Mouse (Mus musculus): ENCODE results near the gene Akap8. TPM values are rescaled to one million over a fixed set of nuclear protein-coding genes. Genes with fewer than 3 reads are reported as not detected.

Akap8 gene
- total RNA-seq, 2 experiments from 2014 or later = 33.2 to 40.2 TPM

GRCm38 (mm10) chr17:32307963-32308362 is 13.1 kb downstream of the Akap8 start:
- no peak for TF ChIP-seq CTCF (IDR thresholded peaks at IDR 0.05)
- intact Hi-C loops (cut with DNase I) = no loop called here
- DNase-seq = no peak
- H3K27ac ChIP-seq = no peak overlapping the region
- H3K4me3 ChIP-seq = no peak overlapping the region

- H3K4me3 ChIP-seq = no peak overlapping the region
- TF ChIP-seq CTCF (IDR thresholded peaks at IDR 0.05) = no peak
- H3K27ac ChIP-seq = no peak overlapping the region
- DNase-seq = no peak
- intact Hi-C loops (cut with DNase I) = no loop called here
Measured at GRCm38 (mm10) chr17:32298125-32298524, 22.9 kb downstream of the Akap8 start.

- intact Hi-C loops (cut with DNase I) = no loop called here
- Histone ChIP-seq H3K27ac (no peak overlapping the region), H3K4me3 (no peak overlapping the region)
- DNase-seq = no peak
- TF ChIP-seq CTCF (IDR thresholded peaks at IDR 0.05) = no peak
Measured at GRCm38 (mm10) chr17:32295901-32296300, 25.1 kb downstream of the Akap8 start.

- no peak for TF ChIP-seq CTCF (IDR thresholded peaks at IDR 0.05)
- no peak overlapping the region for H3K27ac ChIP-seq
- intact Hi-C loops (cut with DNase I) = no loop called here
- no peak overlapping the region for H3K4me3 ChIP-seq
- DNase-seq = no peak
Measured at GRCm38 (mm10) chr17:32295160-32295559, 25.9 kb downstream of the Akap8 start.

- no peak for DNase-seq
- Histone ChIP-seq H3K27ac (peak overlapping the region; percentile 97), H3K4me3 (peak overlapping the region; percentile 80)
- TF ChIP-seq CTCF (IDR thresholded peaks at IDR 0.05) = no peak
- intact Hi-C loops (cut with DNase I) = no loop called here
Measured at GRCm38 (mm10) chr17:32285138-32285670, 35.8 kb downstream of the Akap8 start.

GRCm38 (mm10) chr17:32284262-32285137 is 36.5 kb downstream of the Akap8 start, which contains the start of gene Brd4:
Brd4 (minus strand) TSS chr17:32284722.
- TF ChIP-seq CTCF (IDR thresholded peaks at IDR 0.05) = no peak

GRCm38 (mm10) chr17:32283771-32284221 is 37.2 kb downstream of the Akap8 start:
- peak overlapping the region; percentile 80 for H3K4me3 ChIP-seq
- peak; percentile 72 for DNase-seq

More at GRCm38 (mm10) chr17:32284262-32285137, 36.5 kb downstream of the Akap8 start, which contains the start of gene Brd4:
- peak; percentile 95 for DNase-seq
- intact Hi-C loops (cut with DNase I) = loop anchor here (5.0 kb wide), 2 partner anchors 37 to 38 kb away; partner anchors contain the start of gene Akap8
- H3K4me3 ChIP-seq = peak within 1 kb of the TSS; percentile 80
- peak within 1 kb of the TSS; percentile 97 for H3K27ac ChIP-seq

GRCm38 (mm10) chr17:32283341-32283740 is 37.7 kb downstream of the Akap8 start:
- H3K4me3 ChIP-seq = peak overlapping the region; percentile 80
- peak overlapping the region; percentile 97 for H3K27ac ChIP-seq
- no peak for TF ChIP-seq CTCF (IDR thresholded peaks at IDR 0.05)
- DNase-seq = peak; percentile 37
- intact Hi-C loops (cut with DNase I) = loop anchor here (5.0 kb wide), 2 partner anchors 36 to 39 kb away; partner anchors contain the start of gene Akap8

More at GRCm38 (mm10) chr17:32283771-32284221, 37.2 kb downstream of the Akap8 start:
- peak overlapping the region; percentile 97 for H3K27ac ChIP-seq
- intact Hi-C loops (cut with DNase I) = loop anchor here (5.0 kb wide), 2 partner anchors 36 to 39 kb away; partner anchors contain the start of gene Akap8
- TF ChIP-seq CTCF (IDR thresholded peaks at IDR 0.05) = no peak

- no peak for DNase-seq
- intact Hi-C loops (cut with DNase I) = loop anchor here (5.0 kb wide), 2 partner anchors 34 to 41 kb away; partner anchors contain the start of gene Akap8
- Histone ChIP-seq H3K27ac (no peak overlapping the region), H3K4me3 (peak overlapping the region; percentile 80)
- TF ChIP-seq CTCF (IDR thresholded peaks at IDR 0.05) = no peak
Measured at GRCm38 (mm10) chr17:32281611-32282310, 39.3 kb downstream of the Akap8 start.

- DNase-seq = no peak
- no peak overlapping the region for H3K27ac ChIP-seq
- H3K4me3 ChIP-seq = no peak overlapping the region
- intact Hi-C loops (cut with DNase I) = loop anchor here (5.0 kb wide), 2 partner anchors 34 to 41 kb away; partner anchors contain the start of gene Akap8
- no peak for TF ChIP-seq CTCF (IDR thresholded peaks at IDR 0.05)
Measured at GRCm38 (mm10) chr17:32281126-32281525, 39.9 kb downstream of the Akap8 start.

GRCm38 (mm10) chr17:32280575-32280974 is 40.5 kb downstream of the Akap8 start:
- H3K27ac ChIP-seq = no peak overlapping the region
- no peak for TF ChIP-seq CTCF (IDR thresholded peaks at IDR 0.05)
- intact Hi-C loops (cut with DNase I) = loop anchor here (5.0 kb wide), 2 partner anchors 33 to 42 kb away; partner anchors contain the start of gene Akap8
- H3K4me3 ChIP-seq = no peak overlapping the region
- no peak for DNase-seq

- H3K27ac ChIP-seq = no peak overlapping the region
- TF ChIP-seq CTCF (IDR thresholded peaks at IDR 0.05) = no peak
- H3K4me3 ChIP-seq = no peak overlapping the region
- no peak for DNase-seq
- intact Hi-C loops (cut with DNase I) = no loop called here
Measured at GRCm38 (mm10) chr17:32277201-32277600, 43.8 kb downstream of the Akap8 start.

Measured in gastrocnemius, adult 2 months (tissue).